Mouse (Mus musculus): Measurements from ENCODE around the gene Adamts5.

Adamts5 gene

DNA sequence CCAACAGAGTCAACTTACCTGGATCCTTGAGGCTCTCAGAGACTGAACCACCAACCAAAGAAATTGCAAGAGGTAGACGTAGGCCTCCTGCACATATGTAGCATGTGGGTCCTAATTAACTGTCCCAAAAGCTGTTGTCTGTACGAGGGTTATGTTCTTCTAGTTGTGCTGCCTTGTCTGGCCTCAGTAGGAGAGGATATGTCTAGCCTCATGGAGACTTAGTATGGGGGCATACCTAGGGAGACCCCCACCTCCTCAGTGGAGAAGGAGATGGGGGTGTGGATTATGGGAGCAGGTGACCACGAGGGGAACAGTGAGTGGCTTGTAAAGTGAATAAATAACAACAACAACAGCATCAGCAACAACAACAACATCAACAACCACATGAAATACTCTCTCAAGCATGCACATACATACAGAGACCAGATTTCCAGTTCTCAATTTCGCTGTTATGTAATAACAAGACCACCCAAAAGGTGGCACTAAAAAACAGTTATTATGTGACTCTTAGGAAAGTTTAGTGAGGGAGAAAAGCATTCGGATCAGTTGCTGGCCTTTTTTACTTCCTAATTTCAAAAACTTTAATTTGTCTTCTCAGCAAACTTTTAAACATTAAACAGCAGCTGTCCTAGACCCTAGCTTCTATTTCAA is 81.7 kb downstream of the Adamts5 start:
- DNase-seq = no peak

DNA sequence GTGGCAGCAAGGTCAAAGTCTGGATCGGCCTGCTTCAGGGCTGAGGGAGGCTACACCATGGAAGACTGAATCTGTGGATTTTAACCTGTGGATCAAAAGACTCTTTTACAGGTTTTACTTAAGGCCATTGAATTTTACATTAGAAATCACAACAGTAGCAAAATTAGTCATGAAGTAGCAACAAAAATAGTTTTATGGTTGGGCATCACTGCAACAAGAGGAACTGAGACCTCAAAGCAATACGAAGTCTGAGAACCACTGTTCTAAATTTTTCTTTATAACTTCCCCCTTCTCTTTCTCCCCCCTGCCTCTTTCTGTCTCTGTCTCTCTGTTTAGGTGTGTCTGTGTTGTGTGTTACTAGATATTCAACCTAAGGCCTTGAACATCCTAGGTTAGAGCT is 87.5 kb downstream of the Adamts5 start:
- DNase-seq = no peak

GRCm38 (mm10) chr16:85807626-85808025 is 94.0 kb downstream of the Adamts5 start:
- DNase-seq = peak; percentile 23

DNA sequence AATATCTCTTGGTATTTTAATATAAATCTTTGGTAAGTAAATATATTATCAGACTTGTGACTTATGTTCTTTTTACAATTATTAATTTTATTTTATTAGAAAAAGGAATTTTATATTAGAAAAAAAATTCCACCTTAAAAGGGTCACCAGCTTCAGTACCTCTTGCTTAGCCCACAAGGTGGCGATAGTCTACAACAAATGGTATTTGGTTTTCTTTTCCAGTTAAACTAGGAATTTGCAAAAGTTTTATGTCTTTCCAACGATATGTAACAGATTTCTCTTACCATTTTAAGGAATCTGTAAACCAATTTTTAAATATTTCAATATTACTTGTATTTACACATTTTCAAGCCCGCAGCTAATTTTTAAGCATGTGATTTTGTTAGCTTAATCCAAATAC is 94.6 kb downstream of the Adamts5 start:
- DNase-seq = no peak
